ENCODE assay signal across 13 mouse cellular contexts in the genomic region with DNA sequence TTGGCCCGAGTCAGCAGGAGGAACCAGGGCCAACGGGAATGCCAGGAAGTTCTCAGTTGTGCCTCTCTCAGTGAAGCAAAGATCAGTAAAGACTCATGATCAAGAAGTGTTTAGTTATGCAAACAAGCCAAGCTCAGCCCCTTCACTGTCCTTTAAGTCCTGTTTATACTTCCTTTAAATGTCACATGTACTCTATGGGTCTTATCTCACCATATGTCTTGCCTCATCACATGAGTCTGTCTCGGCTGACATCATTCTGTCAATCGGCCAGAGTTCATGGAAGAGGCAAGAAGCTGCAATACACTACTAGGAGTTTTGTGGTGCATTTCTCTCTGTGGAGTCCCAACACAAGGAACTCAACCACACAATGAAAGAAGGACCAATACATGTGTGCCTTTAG.
"Had no signal": no experiment of that assay in that cellular context is flagged by ENCODE, and none has a peak within 500 bp of the region (broad histone marks: within the 10 kb centered on the region; RNA-seq: fewer than 3 reads in every experiment).

No protein-coding gene starts in this region.

- H3K9me3 ChIP-seq: limb, embryonic 13.5 days; midbrain, embryonic 12.5 days; neural tube, embryonic 13.5 days; stomach, embryonic 15.5 days had no signal

- DNase-seq: kidney, adult 8-10 months; kidney, postnatal 36 days; left cerebral cortex, postnatal 4 days; right cerebral cortex, postnatal 14 days; thymus, adult 2 months; thymus, postnatal 25 days had no signal

- H3K9ac ChIP-seq: limb, embryonic 13.5 days; liver, embryonic 14.5 days; midbrain, embryonic 12.5 days; neural tube, embryonic 13.5 days; stomach, embryonic 15.5 days had no signal

- H3K36me3 ChIP-seq: limb, embryonic 13.5 days; midbrain, embryonic 12.5 days; neural tube, embryonic 13.5 days; stomach, embryonic 15.5 days had no signal

- H3K27me3 ChIP-seq: limb, embryonic 13.5 days; midbrain, embryonic 12.5 days; neural tube, embryonic 13.5 days; stomach, embryonic 15.5 days had no signal

- ATAC-seq: midbrain, embryonic 16.5 days had no signal

- H3K4me3 ChIP-seq: limb, embryonic 13.5 days; midbrain, embryonic 12.5 days; neural tube, embryonic 13.5 days; stomach, embryonic 15.5 days had no signal

- H3K27ac ChIP-seq: limb, embryonic 13.5 days; liver, embryonic 14.5 days; macrophage; midbrain, embryonic 12.5 days; neural tube, embryonic 13.5 days; stomach, embryonic 15.5 days had no signal

- H3K4me1 ChIP-seq: limb, embryonic 13.5 days; midbrain, embryonic 12.5 days; neural tube, embryonic 13.5 days; stomach, embryonic 15.5 days had no signal

- H3K4me2 ChIP-seq: limb, embryonic 13.5 days; midbrain, embryonic 12.5 days; neural tube, embryonic 13.5 days; stomach, embryonic 15.5 days had no signal
